Mouse (Mus musculus): ENCODE measurements around the gene Acsf3.

- TF ChIP-seq TAL1 (IDR thresholded peaks at IDR 0.05; ENCODE audit: low read length) = no peak
- no peak for TF ChIP-seq GATA1 (IDR thresholded peaks at IDR 0.05; ENCODE audit: low read length)
These were observed 2.4 kb downstream of the Acsf3 start for GRCm38 (mm10) chr8:122777701-122778100.
